Mouse (Mus musculus): ENCODE data around the gene Plekhd1. TPM values are rescaled to one million over a fixed set of nuclear protein-coding genes. Genes with fewer than 3 reads are reported as not detected.
A peak's percentile ranks its signal among the peaks of the same experiment; 100 is the strongest.

Gene Plekhd1
- total RNA-seq, 2 experiments from 2014 or later, result 5.7 to 8.3 TPM

- no peak for DNase-seq (ENCODE audit: low spot score in 2 of 2)
Observed at GRCm38 (mm10) chr12:80698526-80699143, 6.2 kb downstream of the Plekhd1 start.

GRCm38 (mm10) chr12:80699144-80699531 is 6.7 kb downstream of the Plekhd1 start:
- no peak for DNase-seq (ENCODE audit: low spot score in 2 of 2)

- no peak for DNase-seq (ENCODE audit: low spot score in 2 of 2)
Observed at GRCm38 (mm10) chr12:80701332-80701731, 8.9 kb downstream of the Plekhd1 start.

- no peak for DNase-seq (ENCODE audit: low spot score in 2 of 2)
Observed at GRCm38 (mm10) chr12:80706208-80706914, 14.0 kb downstream of the Plekhd1 start.

GRCm38 (mm10) chr12:80706915-80707604 is 14.7 kb downstream of the Plekhd1 start:
- DNase-seq (ENCODE audit: low spot score in 2 of 2), result peak in 1 of 2 experiments; percentile 31

- DNase-seq (ENCODE audit: low spot score in 2 of 2), result no peak
Observed at GRCm38 (mm10) chr12:80715915-80716314, 23.5 kb downstream of the Plekhd1 start.

GRCm38 (mm10) chr12:80719141-80719540 is 26.8 kb downstream of the Plekhd1 start:
- DNase-seq (ENCODE audit: low spot score in 2 of 2), result no peak

- DNase-seq (ENCODE audit: low spot score in 2 of 2), result no peak
Observed at GRCm38 (mm10) chr12:80720507-80720906, 28.1 kb downstream of the Plekhd1 start.

GRCm38 (mm10) chr12:80721458-80721857 is 29.1 kb downstream of the Plekhd1 start:
- DNase-seq (ENCODE audit: low spot score in 2 of 2), result no peak

- DNase-seq (ENCODE audit: low spot score in 2 of 2), result peak; percentile 74 to 93
Observed at GRCm38 (mm10) chr12:80724853-80725559, 32.6 kb downstream of the Plekhd1 start.

GRCm38 (mm10) chr12:80728207-80728606 is 35.8 kb downstream of the Plekhd1 start:
- no peak for DNase-seq (ENCODE audit: low spot score in 2 of 2)

GRCm38 (mm10) chr12:80728814-80729213 is 36.4 kb downstream of the Plekhd1 start:
- no peak for DNase-seq (ENCODE audit: low spot score in 2 of 2)

GRCm38 (mm10) chr12:80729758-80730530 is 37.6 kb downstream of the Plekhd1 start:
- peak; percentile 64 to 80 for DNase-seq (ENCODE audit: low spot score in 2 of 2)

GRCm38 (mm10) chr12:80730567-80730966 is 38.2 kb downstream of the Plekhd1 start:
- peak; percentile 59 to 78 for DNase-seq (ENCODE audit: low spot score in 2 of 2)

GRCm38 (mm10) chr12:80734526-80735470 is 42.4 kb downstream of the Plekhd1 start:
- DNase-seq (ENCODE audit: low spot score in 2 of 2), result peak in 1 of 2 experiments; percentile 60

- peak; percentile 65 to 76 for DNase-seq (ENCODE audit: low spot score in 2 of 2)
Observed at GRCm38 (mm10) chr12:80736464-80737282, 44.3 kb downstream of the Plekhd1 start.

- DNase-seq (ENCODE audit: low spot score in 2 of 2), result no peak
Observed at GRCm38 (mm10) chr12:80737283-80737600, 44.9 kb downstream of the Plekhd1 start.

- DNase-seq (ENCODE audit: low spot score in 2 of 2), result no peak
Observed at GRCm38 (mm10) chr12:80739482-80739881, 47.1 kb downstream of the Plekhd1 start.

- DNase-seq (ENCODE audit: low spot score in 2 of 2), result no peak
Observed at GRCm38 (mm10) chr12:80744614-80745013, 52.2 kb downstream of the Plekhd1 start.

Measured in layer of hippocampus, adult 18-20 months (tissue).